Mouse (Mus musculus): ENCODE results near the gene Kiss1r. TPM values are rescaled to one million over a fixed set of nuclear protein-coding genes. Genes with fewer than 3 reads are reported as not detected.

Kiss1r gene
- polyA plus RNA-seq, 1 experiment from 2014 or later = 0.21 TPM

- ATAC-seq (ENCODE audit: insufficient number of reproducible peaks, low FRiP score, low TSS enrichment, low read depth) (peak; percentile 94), DNase-seq (ENCODE audit: low spot score) (peak; percentile 100)
- Histone ChIP-seq H3K4me2 (ENCODE audit: low read depth, severe bottlenecking) (peak within 1 kb of the TSS; percentile 83), H3K27ac (replicated peaks; ENCODE audit: low read depth, low read length) (peak within 1 kb of the TSS; percentile 68; the same call in 1 of the 2 replicates), H3K27me3 (ENCODE audit: control insufficient read depth, insufficient read depth, low read length) (no peaks in the 10 kb centered on the region), H3K9me3 (ENCODE audit: control insufficient read depth, low read length) (no peaks in the 10 kb centered on the region), H3K4me1 (ENCODE audit: control insufficient read depth, insufficient read depth, low read length) (peaks cover 12% of the 10 kb centered on the region), H3K9ac (ENCODE audit: low read length) (peak within 1 kb of the TSS; percentile 85), H3K4me3 (ENCODE audit: low read depth, low read length) (peak within 1 kb of the TSS; percentile 99), H3K36me3 (ENCODE audit: control insufficient read depth, insufficient read depth, low read length) (peaks cover 16% of the 10 kb centered on the region)
- WGBS = under 1% methylated on average over 61 of the region's 61 CpGs
Observed at GRCm38 (mm10) chr10:79959847-79960601, 43.3 kb downstream of the Kiss1r start, which contains the start of gene Wdr18. Wdr18 (plus strand) TSS chr10:79960152.

- Histone ChIP-seq H3K27ac (replicated peaks; ENCODE audit: low read depth, low read length) (0 out of 2 replicates have a peak overlapping the region, but pooled peaks have one; percentile 68), H3K27me3 (ENCODE audit: control insufficient read depth, insufficient read depth, low read length) (no peaks in the 10 kb centered on the region), H3K9me3 (ENCODE audit: control insufficient read depth, low read length) (no peaks in the 10 kb centered on the region), H3K4me1 (ENCODE audit: control insufficient read depth, insufficient read depth, low read length) (peaks cover 12% of the 10 kb centered on the region), H3K9ac (ENCODE audit: low read length) (peak overlapping the region; percentile 85), H3K36me3 (ENCODE audit: control insufficient read depth, insufficient read depth, low read length) (peaks cover 22% of the 10 kb centered on the region), H3K4me2 (ENCODE audit: low read depth, severe bottlenecking) (peak overlapping the region; percentile 83), H3K4me3 (ENCODE audit: low read depth, low read length) (peak overlapping the region; percentile 99)
- no peak for DNase-seq (ENCODE audit: low spot score)
- whole genome bisulfite sequencing = 15% methylated on average over 10 of the region's 10 CpGs
- ATAC-seq (ENCODE audit: insufficient number of reproducible peaks, low FRiP score, low TSS enrichment, low read depth) = no peak
Observed at GRCm38 (mm10) chr10:79960671-79961294, 44.0 kb downstream of the Kiss1r start.

GRCm38 (mm10) chr10:79964727-79965126 lies 48.0 kb downstream of the Kiss1r start:
- H3K27ac ChIP-seq (replicated peaks; ENCODE audit: low read depth, low read length) = no peak overlapping the region
- 95% methylated on average over 7 of the region's 7 CpGs for WGBS
- H3K4me3 ChIP-seq (ENCODE audit: low read depth, low read length) = no peak overlapping the region
- ATAC-seq (ENCODE audit: insufficient number of reproducible peaks, low FRiP score, low TSS enrichment, low read depth) (no peak), DNase-seq (ENCODE audit: low spot score) (no peak)
- 0 out of 2 replicates have a peak overlapping the region, but pooled peaks have one; percentile 4 for H3K9ac ChIP-seq (ENCODE audit: low read length)
- peaks cover 6% of the 10 kb centered on the region; the same call in 1 of the 2 replicates for H3K4me1 ChIP-seq (ENCODE audit: control insufficient read depth, insufficient read depth, low read length)
- H3K9me3 ChIP-seq (ENCODE audit: control insufficient read depth, low read length) = no peaks in the 10 kb centered on the region
- no peaks in the 10 kb centered on the region for H3K27me3 ChIP-seq (ENCODE audit: control insufficient read depth, insufficient read depth, low read length)
- peaks cover 44% of the 10 kb centered on the region for H3K36me3 ChIP-seq (ENCODE audit: control insufficient read depth, insufficient read depth, low read length)
- H3K4me2 ChIP-seq (ENCODE audit: low read depth, severe bottlenecking) = no peak overlapping the region

- ATAC-seq (ENCODE audit: insufficient number of reproducible peaks, low FRiP score, low TSS enrichment, low read depth) (no peak), DNase-seq (ENCODE audit: low spot score) (no peak)
- Histone ChIP-seq H3K27me3 (ENCODE audit: control insufficient read depth, insufficient read depth, low read length) (no peaks in the 10 kb centered on the region; the same call in 1 of the 2 replicates), H3K4me2 (ENCODE audit: low read depth, severe bottlenecking) (no peak overlapping the region), H3K9me3 (ENCODE audit: control insufficient read depth, low read length) (no peaks in the 10 kb centered on the region), H3K4me1 (ENCODE audit: control insufficient read depth, insufficient read depth, low read length) (peaks cover 6% of the 10 kb centered on the region), H3K4me3 (ENCODE audit: low read depth, low read length) (no peak overlapping the region), H3K36me3 (ENCODE audit: control insufficient read depth, insufficient read depth, low read length) (peaks cover 44% of the 10 kb centered on the region), H3K27ac (replicated peaks; ENCODE audit: low read depth, low read length) (no peak overlapping the region), H3K9ac (ENCODE audit: low read length) (no peak overlapping the region)
- 93% methylated on average over 5 of the region's 5 CpGs for WGBS
Observed at GRCm38 (mm10) chr10:79965325-79965724, 48.6 kb downstream of the Kiss1r start.

DNA sequence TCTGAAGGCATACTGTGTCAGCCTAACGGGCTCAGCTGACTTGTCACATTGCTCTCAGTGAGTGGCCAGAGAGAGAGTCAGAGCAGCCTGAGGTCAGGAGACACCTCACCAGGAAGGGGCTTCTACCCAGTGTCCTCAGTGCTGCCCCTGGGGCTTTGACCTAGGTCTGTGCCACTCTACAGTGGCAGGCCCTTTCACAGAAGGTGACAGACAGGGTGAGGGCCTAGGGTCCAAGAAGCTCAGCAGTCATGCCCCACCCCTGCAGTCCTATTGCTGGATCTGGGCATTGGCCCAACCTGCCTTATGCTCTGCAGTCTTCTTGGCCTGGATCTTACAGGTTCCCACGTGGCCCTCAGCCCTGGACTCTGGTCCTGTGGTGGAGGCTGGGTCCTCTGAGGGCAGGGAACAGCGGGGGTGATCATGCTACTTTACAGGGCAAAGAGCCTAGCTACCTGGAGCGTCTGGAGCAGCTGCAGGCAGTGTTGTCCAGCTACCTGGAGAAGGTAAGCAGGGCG lies 50.2 kb downstream of the Kiss1r start:
- peaks cover 44% of the 10 kb centered on the region for H3K36me3 ChIP-seq (ENCODE audit: control insufficient read depth, insufficient read depth, low read length)
- H3K9ac ChIP-seq (ENCODE audit: low read length) = no peak overlapping the region
- ATAC-seq (ENCODE audit: insufficient number of reproducible peaks, low FRiP score, low TSS enrichment, low read depth) (no peak), DNase-seq (ENCODE audit: low spot score) (no peak)
- WGBS = 92% methylated on average over 5 of the region's 5 CpGs
- H3K27me3 ChIP-seq (ENCODE audit: control insufficient read depth, insufficient read depth, low read length) = peaks cover 9% of the 10 kb centered on the region
- no peaks in the 10 kb centered on the region for H3K9me3 ChIP-seq (ENCODE audit: control insufficient read depth, low read length)
- peaks cover 13% of the 10 kb centered on the region for H3K4me1 ChIP-seq (ENCODE audit: control insufficient read depth, insufficient read depth, low read length)
- no peak overlapping the region for H3K27ac ChIP-seq (replicated peaks; ENCODE audit: low read depth, low read length)
- no peak overlapping the region for H3K4me2 ChIP-seq (ENCODE audit: low read depth, severe bottlenecking)
- no peak overlapping the region for H3K4me3 ChIP-seq (ENCODE audit: low read depth, low read length)

DNA sequence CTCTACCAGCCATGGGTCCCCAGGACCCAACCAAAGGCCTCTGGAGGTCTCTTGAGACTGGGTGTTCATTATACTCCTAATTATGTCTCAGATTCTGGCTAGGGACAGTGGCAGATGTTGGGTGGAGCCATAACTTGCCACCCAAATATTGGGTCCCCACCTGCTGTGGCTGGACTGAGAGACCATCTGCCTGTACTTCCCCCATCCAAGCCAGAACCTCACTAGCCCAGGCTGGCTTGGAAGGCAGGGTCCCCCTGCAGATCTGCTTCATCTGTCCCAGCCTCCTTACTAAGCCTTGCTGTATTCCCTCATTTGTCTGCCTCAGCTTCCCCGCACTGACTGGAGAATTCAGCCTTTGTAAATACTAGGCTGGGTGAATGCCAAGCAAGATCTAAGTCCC lies 51.4 kb downstream of the Kiss1r start:
- no peak for ATAC-seq (ENCODE audit: insufficient number of reproducible peaks, low FRiP score, low TSS enrichment, low read depth)
- Histone ChIP-seq H3K9ac (ENCODE audit: low read length) (no peak overlapping the region), H3K27me3 (ENCODE audit: control insufficient read depth, insufficient read depth, low read length) (peaks cover 9% of the 10 kb centered on the region)

DNA sequence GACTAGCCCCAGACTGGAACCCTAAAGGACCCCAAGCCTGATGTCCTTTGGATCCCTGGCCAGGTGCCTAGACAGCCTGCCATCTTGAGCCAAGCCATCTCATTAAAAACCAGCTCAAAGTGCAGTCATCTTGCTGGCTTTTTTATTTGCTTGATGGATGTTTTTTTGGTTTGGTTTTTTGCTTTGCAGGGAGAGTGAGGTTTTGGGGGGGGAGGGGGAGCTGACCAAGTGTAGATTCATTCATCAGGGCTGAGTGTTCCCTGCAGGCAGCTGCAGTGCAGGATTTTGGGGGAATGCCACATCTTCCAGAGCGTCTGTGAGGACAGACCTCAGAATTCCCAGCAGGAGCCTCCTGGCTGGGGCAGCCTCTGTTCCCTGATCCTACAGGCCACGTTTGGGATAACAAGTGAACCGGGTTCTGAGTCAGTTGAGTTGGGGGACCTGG lies 52.4 kb downstream of the Kiss1r start:
- no peak overlapping the region; the same call in 1 of the 2 replicates for H3K9ac ChIP-seq (ENCODE audit: low read length)
- no peak overlapping the region for H3K4me2 ChIP-seq (ENCODE audit: low read depth, severe bottlenecking)
- H3K36me3 ChIP-seq (ENCODE audit: control insufficient read depth, insufficient read depth, low read length) = peaks cover 39% of the 10 kb centered on the region
- no peak for ATAC-seq (ENCODE audit: insufficient number of reproducible peaks, low FRiP score, low TSS enrichment, low read depth)
- H3K4me1 ChIP-seq (ENCODE audit: control insufficient read depth, insufficient read depth, low read length) = peaks cover 13% of the 10 kb centered on the region
- H3K27me3 ChIP-seq (ENCODE audit: control insufficient read depth, insufficient read depth, low read length) = peaks cover 9% of the 10 kb centered on the region
- H3K27ac ChIP-seq (replicated peaks; ENCODE audit: low read depth, low read length) = no peak overlapping the region
- DNase-seq (ENCODE audit: low spot score) = no peak
- WGBS = 21% methylated on average over 3 of the region's 3 CpGs
- no peaks in the 10 kb centered on the region for H3K9me3 ChIP-seq (ENCODE audit: control insufficient read depth, low read length)
- no peak overlapping the region for H3K4me3 ChIP-seq (ENCODE audit: low read depth, low read length)

More for the DNA sequence above, 51.4 kb downstream of the Kiss1r start:
- Histone ChIP-seq H3K36me3 (ENCODE audit: control insufficient read depth, insufficient read depth, low read length) (peaks cover 39% of the 10 kb centered on the region), H3K27ac (replicated peaks; ENCODE audit: low read depth, low read length) (no peak overlapping the region), H3K4me2 (ENCODE audit: low read depth, severe bottlenecking) (no peak overlapping the region), H3K9me3 (ENCODE audit: control insufficient read depth, low read length) (no peaks in the 10 kb centered on the region), H3K4me1 (ENCODE audit: control insufficient read depth, insufficient read depth, low read length) (peaks cover 13% of the 10 kb centered on the region), H3K4me3 (ENCODE audit: low read depth, low read length) (no peak overlapping the region)
- no peak for DNase-seq (ENCODE audit: low spot score)
- WGBS = 90% methylated on average over 1 of the region's 1 CpGs

DNA sequence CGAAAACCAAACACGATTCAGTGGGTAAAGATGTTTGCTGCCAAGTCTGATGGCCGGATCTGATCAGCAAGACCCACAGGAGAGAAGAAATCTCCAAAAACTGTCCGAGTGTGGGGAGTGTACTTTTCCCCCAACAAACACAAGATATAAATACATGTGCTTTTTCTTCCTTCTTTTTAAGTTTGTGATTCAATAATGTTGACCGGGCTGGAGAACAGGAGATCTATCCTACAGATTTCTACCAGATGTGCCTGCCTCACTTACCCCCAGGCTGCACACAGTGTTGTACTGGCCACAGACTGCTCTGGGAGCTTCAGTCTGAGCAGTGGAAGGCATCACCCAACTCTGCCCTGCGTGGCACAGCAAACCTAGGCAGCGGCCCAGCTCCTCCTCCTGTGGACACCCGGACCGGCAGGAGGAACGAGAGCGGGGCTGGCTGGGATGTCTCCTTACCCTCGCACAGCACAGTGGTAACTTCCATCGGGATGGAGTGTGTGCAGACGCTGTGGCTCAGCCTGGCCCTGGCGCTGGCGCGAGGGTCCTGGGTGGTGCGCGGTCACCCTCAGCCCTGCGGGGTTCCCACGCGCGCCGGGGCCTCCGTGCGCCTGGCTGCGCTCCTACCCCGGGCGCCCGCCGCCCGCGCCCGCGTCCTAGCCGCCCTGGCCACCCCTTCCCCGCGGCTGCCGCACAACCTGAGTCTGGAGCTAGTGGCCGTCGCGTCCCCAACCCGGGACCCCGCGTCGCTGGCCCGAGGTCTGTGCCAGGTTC lies 53.8 kb downstream of the Kiss1r start, which contains the start of gene Grin3b:
Gene Grin3b (plus strand): TSS at position 301 of the 768 bp plus-strand sequence.
- H3K4me1 ChIP-seq (ENCODE audit: control insufficient read depth, insufficient read depth, low read length) = peaks cover 13% of the 10 kb centered on the region
- DNase-seq (ENCODE audit: low spot score) = peak; percentile 55
- H3K4me2 ChIP-seq (ENCODE audit: low read depth, severe bottlenecking) = peak within 1 kb of the TSS; percentile 96
- H3K9me3 ChIP-seq (ENCODE audit: control insufficient read depth, low read length) = no peaks in the 10 kb centered on the region
- peaks cover 31% of the 10 kb centered on the region for H3K36me3 ChIP-seq (ENCODE audit: control insufficient read depth, insufficient read depth, low read length)
- WGBS = 6% methylated on average over 45 of the region's 47 CpGs
- H3K27me3 ChIP-seq (ENCODE audit: control insufficient read depth, insufficient read depth, low read length) = peaks cover 9% of the 10 kb centered on the region
- ATAC-seq (ENCODE audit: insufficient number of reproducible peaks, low FRiP score, low TSS enrichment, low read depth) = peak; percentile 20; the same call in 1 of the 2 replicates
- peak within 1 kb of the TSS; percentile 63 for H3K9ac ChIP-seq (ENCODE audit: low read length)
- H3K27ac ChIP-seq (replicated peaks; ENCODE audit: low read depth, low read length) = no peak within 1 kb of the TSS
- H3K4me3 ChIP-seq (ENCODE audit: low read depth, low read length) = peak within 1 kb of the TSS; percentile 46

Data from limb, embryonic 11.5 days (tissue).